Mouse (Mus musculus): ENCODE measurements around the gene Fam126a. TPM values are rescaled to one million over a fixed set of nuclear protein-coding genes. Genes with fewer than 3 reads are reported as not detected.

Gene Fam126a
- polyA plus RNA-seq, 2 experiments = 15.4 to 64.8 TPM

DNA sequence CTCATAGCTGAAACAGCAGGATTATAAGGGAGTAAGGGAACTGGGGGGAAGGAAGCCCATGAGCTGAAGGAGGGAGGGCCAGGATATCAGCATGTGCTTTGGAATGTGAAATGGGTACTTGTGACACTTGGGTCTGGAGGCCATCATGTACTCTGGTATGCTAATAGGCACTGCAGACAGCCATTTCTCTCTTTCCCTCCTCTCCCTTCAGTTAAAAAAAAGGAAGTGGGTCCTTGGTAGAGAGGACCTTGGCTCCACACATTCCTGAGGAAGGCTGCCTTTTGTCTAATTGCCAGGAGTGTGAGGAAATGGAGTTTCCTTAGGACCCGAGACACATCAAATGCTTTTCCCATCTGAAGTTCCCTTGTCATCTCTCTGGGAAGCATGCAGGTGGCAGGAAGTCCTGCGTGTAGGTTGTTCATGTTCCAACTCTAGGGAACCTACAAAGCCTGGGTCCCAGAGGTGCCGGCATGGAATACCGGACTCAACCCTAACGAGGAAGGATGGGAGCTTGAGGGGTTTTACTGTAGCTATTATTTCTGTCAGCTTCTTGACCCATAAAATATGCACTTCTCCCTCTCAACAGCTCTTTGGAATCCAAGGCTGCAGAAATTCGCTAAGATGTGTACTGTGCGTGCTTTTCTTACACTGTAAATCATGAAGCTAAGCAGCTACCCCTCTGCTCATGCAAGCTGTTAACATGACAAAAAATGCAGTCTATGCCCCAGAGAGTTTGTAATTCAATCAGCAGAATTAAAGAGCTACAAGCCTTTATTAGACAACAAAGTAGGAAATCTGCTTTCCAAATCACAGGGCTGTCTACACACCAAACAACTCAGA lies 110.4 kb downstream of the Fam126a start:
- no peak overlapping the region for H3K4me3 ChIP-seq (ENCODE audit: insufficient read depth in 1 of 2, low read depth in 2 of 2, low read length in 2 of 2)
- WGBS (ENCODE audit: insufficient replicate concordance) = 66% methylated on average over 7 of the region's 7 CpGs

GRCm38 (mm10) chr5:23917301-23917700 lies 113.2 kb downstream of the Fam126a start:
- Histone ChIP-seq H3K9me3 (ENCODE audit: control insufficient read depth, low read length) (no peaks in the 10 kb centered on the region), H3K36me3 (replicated peaks; ENCODE audit: control insufficient read depth, insufficient read depth, low read depth) (no peaks in the 10 kb centered on the region; the same call in 1 of the 2 replicates), H3K4me2 (ENCODE audit: low read depth) (peak overlapping the region; percentile 26), H3K9ac (replicated peaks) (peak overlapping the region; percentile 20), H3K4me3 (ENCODE audit: insufficient read depth in 1 of 2, low read depth in 2 of 2, low read length in 2 of 2) (no peak overlapping the region), H3K27ac (peak overlapping the region; percentile 38), H3K27me3 (ENCODE audit: control insufficient read depth, insufficient read depth, low read length) (no peaks in the 10 kb centered on the region), H3K4me1 (replicated peaks; ENCODE audit: control insufficient read depth in 2 of 2, insufficient read depth in 2 of 2, low read length in 1 of 2) (peaks cover 27 to 31% of the 10 kb centered on the region in 2 experiments)
- ATAC-seq (ENCODE audit: insufficient read depth) (peak; percentile 56; the same call in 1 of the 2 replicates), DNase-seq (ENCODE audit: low read depth in 3 of 3, low spot score in 3 of 3) (peak in 2 of 3 experiments; percentile 14)
- no peak for TF ChIP-seq EP300 (IDR thresholded peaks at IDR 0.05; ENCODE audit: low read depth)
- WGBS (ENCODE audit: insufficient replicate concordance) = 15% methylated on average over 1 of the region's 1 CpGs

More for the DNA sequence above, 110.4 kb downstream of the Fam126a start:
- H3K9ac ChIP-seq (replicated peaks) = peak overlapping the region; percentile 35
- peaks cover 44 to 55% of the 10 kb centered on the region in 2 experiments for H3K4me1 ChIP-seq (replicated peaks; ENCODE audit: control insufficient read depth in 2 of 2, insufficient read depth in 2 of 2, low read length in 1 of 2)
- H3K36me3 ChIP-seq (replicated peaks; ENCODE audit: control insufficient read depth, insufficient read depth, low read depth) = no peaks in the 10 kb centered on the region; the same call in 1 of the 2 replicates
- no peak for ATAC-seq (ENCODE audit: insufficient read depth)
- TF ChIP-seq CTCF (IDR thresholded peaks at IDR 0.05; ENCODE audit: low read depth) (no peak), EP300 (IDR thresholded peaks at IDR 0.05; ENCODE audit: low read depth) (no peak)
- no peaks in the 10 kb centered on the region for H3K9me3 ChIP-seq (ENCODE audit: control insufficient read depth, low read length)
- H3K27ac ChIP-seq = peak overlapping the region; percentile 35
- peak overlapping the region; percentile 37 for H3K4me2 ChIP-seq (ENCODE audit: low read depth)
- no peak for DNase-seq (ENCODE audit: low read depth in 3 of 3, low spot score in 3 of 3)
- no peaks in the 10 kb centered on the region for H3K27me3 ChIP-seq (ENCODE audit: control insufficient read depth, insufficient read depth, low read length)

DNA sequence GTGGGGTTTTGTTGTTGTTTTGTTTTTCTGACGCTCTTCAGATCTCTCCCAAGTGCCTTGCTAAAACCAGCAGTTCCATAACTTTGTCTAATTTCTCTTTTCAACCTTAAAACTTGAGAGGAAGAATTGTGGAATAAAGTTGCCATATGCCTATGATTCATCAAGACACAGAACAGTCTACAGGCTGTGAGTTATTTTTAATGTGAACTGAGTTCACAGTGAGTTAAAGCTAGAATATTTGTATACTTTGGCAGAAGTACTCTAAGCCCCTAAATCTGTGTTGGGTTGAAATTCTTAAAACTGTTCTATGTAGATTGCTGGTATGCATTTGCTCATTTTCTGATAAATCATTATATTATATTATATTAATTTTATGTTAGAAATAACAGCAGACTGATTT lies 118.9 kb downstream of the Fam126a start:
- Histone ChIP-seq H3K9me3 (ENCODE audit: control insufficient read depth, low read length) (no peaks in the 10 kb centered on the region; the same call in 1 of the 2 replicates), H3K27ac (no peak overlapping the region), H3K4me1 (replicated peaks; ENCODE audit: control insufficient read depth in 2 of 2, insufficient read depth in 2 of 2, low read length in 1 of 2) (no peaks in the 10 kb centered on the region), H3K4me2 (ENCODE audit: low read depth) (no peak overlapping the region), H3K27me3 (ENCODE audit: control insufficient read depth, insufficient read depth, low read length) (no peaks in the 10 kb centered on the region), H3K4me3 (ENCODE audit: insufficient read depth in 1 of 2, low read depth in 2 of 2, low read length in 2 of 2) (no peak overlapping the region), H3K9ac (replicated peaks) (no peak overlapping the region), H3K36me3 (replicated peaks; ENCODE audit: control insufficient read depth, insufficient read depth, low read depth) (no peaks in the 10 kb centered on the region)
- no peak for TF ChIP-seq CTCF (IDR thresholded peaks at IDR 0.05; ENCODE audit: low read depth)
- TF ChIP-seq EP300 (IDR thresholded peaks at IDR 0.05; ENCODE audit: low read depth) = no peak
- 94% methylated on average over 1 of the region's 1 CpGs for WGBS (ENCODE audit: insufficient replicate concordance)
- no peak for ATAC-seq (ENCODE audit: insufficient read depth)
- no peak for DNase-seq (ENCODE audit: low read depth in 3 of 3, low spot score in 3 of 3)

GRCm38 (mm10) chr5:23909256-23909655 lies 121.2 kb downstream of the Fam126a start:
- Histone ChIP-seq H3K4me1 (replicated peaks; ENCODE audit: control insufficient read depth in 2 of 2, insufficient read depth in 2 of 2, low read length in 1 of 2) (no peaks in the 10 kb centered on the region), H3K9me3 (ENCODE audit: control insufficient read depth, low read length) (no peaks in the 10 kb centered on the region; the same call in 1 of the 2 replicates), H3K4me2 (ENCODE audit: low read depth) (no peak overlapping the region), H3K4me3 (ENCODE audit: insufficient read depth in 1 of 2, low read depth in 2 of 2, low read length in 2 of 2) (no peak overlapping the region), H3K27me3 (ENCODE audit: control insufficient read depth, insufficient read depth, low read length) (no peaks in the 10 kb centered on the region), H3K9ac (replicated peaks) (no peak overlapping the region), H3K27ac (no peak overlapping the region), H3K36me3 (replicated peaks; ENCODE audit: control insufficient read depth, insufficient read depth, low read depth) (no peaks in the 10 kb centered on the region)
- DNase-seq (ENCODE audit: low read depth in 3 of 3, low spot score in 3 of 3) = no peak
- no peak for TF ChIP-seq CTCF (IDR thresholded peaks at IDR 0.05; ENCODE audit: low read depth)
- TF ChIP-seq EP300 (IDR thresholded peaks at IDR 0.05; ENCODE audit: low read depth) = no peak
- ATAC-seq (ENCODE audit: insufficient read depth) = no peak
- WGBS (ENCODE audit: insufficient replicate concordance) = 69% methylated on average over 3 of the region's 3 CpGs

GRCm38 (mm10) chr5:23908486-23909090 lies 121.9 kb downstream of the Fam126a start:
- Histone ChIP-seq H3K4me2 (ENCODE audit: low read depth) (no peak overlapping the region), H3K36me3 (replicated peaks; ENCODE audit: control insufficient read depth, insufficient read depth, low read depth) (no peaks in the 10 kb centered on the region), H3K4me1 (replicated peaks; ENCODE audit: control insufficient read depth in 2 of 2, insufficient read depth in 2 of 2, low read length in 1 of 2) (no peaks in the 10 kb centered on the region), H3K27me3 (ENCODE audit: control insufficient read depth, insufficient read depth, low read length) (no peaks in the 10 kb centered on the region), H3K9me3 (ENCODE audit: control insufficient read depth, low read length) (no peaks in the 10 kb centered on the region; the same call in 1 of the 2 replicates), H3K4me3 (ENCODE audit: insufficient read depth in 1 of 2, low read depth in 2 of 2, low read length in 2 of 2) (no peak overlapping the region), H3K9ac (replicated peaks) (no peak overlapping the region), H3K27ac (no peak overlapping the region)
- no peak for TF ChIP-seq CTCF (IDR thresholded peaks at IDR 0.05; ENCODE audit: low read depth)
- no peak for TF ChIP-seq EP300 (IDR thresholded peaks at IDR 0.05; ENCODE audit: low read depth)
- WGBS (ENCODE audit: insufficient replicate concordance) = 63% methylated on average over 4 of the region's 4 CpGs
- ATAC-seq (ENCODE audit: insufficient read depth) (no peak), DNase-seq (ENCODE audit: low read depth in 3 of 3, low spot score in 3 of 3) (no peak)
